Mouse (Mus musculus): ENCODE results near the gene Ccdc71l. TPM values are rescaled to one million over a fixed set of nuclear protein-coding genes. Genes with fewer than 3 reads are reported as not detected.

Ccdc71l gene
- 9.2 and 10.1 TPM in 2 replicates for polyA plus RNA-seq (2012; rRNA removed)

GRCm38 (mm10) chr12:32378528-32379295 lies at the start of gene Ccdc71l:
Ccdc71l (plus strand) TSS chr12:32378704.

Other genes starting within 250 kb of the Ccdc71l start
- gene Pik3cg, start 170.0 kb upstream of the Ccdc71l start, polyA plus RNA-seq (2012; rRNA removed), result 1.1 and 1.5 TPM in 2 replicates